Mouse (Mus musculus) heart, adult 2 months (tissue): ENCODE results near the gene Nutm2.

Experiments used
- CTCF ChIP-seq: fragments of 200-600 bp; IDR thresholded peaks from 2 replicates; pipeline ENCODE4 v1.8.1; 2022; ENCODE audit warnings: antibody characterized with exemption, mild to moderate bottlenecking, moderate library complexity
- EP300 ChIP-seq: fragments of 200-500 bp; IDR thresholded peaks from 2 replicates; pipeline ENCODE4 v1.6.1; 2011; ENCODE audit warnings: low read depth, low read length, control low read depth; ENCODE audit not compliant: insufficient read depth
- POLR2A ChIP-seq: fragments of 200-500 bp; IDR thresholded peaks from 2 replicates; pipeline ENCODE4 v1.6.1; 2011; ENCODE audit warnings: mild to moderate bottlenecking, low read depth, low read length, control low read depth; ENCODE audit not compliant: insufficient read depth

DNA sequence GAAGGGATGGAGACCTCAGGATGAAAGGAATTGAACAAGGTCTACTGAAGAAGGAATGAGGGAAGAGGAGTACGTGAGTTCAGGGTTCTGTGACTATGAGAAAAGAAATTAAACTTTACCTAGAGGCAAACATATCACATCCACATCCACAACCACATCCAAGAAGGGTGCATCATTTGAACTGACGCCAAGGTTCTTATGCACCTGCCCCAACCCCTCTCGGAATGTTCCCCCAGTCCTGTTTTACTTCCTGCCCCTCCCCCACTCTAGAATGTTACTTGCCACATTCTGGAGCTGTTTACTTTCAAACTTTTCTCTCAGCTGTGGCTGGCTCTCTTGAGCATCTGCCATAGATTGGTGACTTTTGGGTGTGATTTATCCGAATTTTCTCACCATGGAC is at the start of gene Nutm2:
- TF ChIP-seq EP300, result no peak
- no peak for TF ChIP-seq CTCF
- TF ChIP-seq POLR2A, result no peak
